15 mouse cellular contexts compared by ENCODE assay signal in the genomic region with DNA sequence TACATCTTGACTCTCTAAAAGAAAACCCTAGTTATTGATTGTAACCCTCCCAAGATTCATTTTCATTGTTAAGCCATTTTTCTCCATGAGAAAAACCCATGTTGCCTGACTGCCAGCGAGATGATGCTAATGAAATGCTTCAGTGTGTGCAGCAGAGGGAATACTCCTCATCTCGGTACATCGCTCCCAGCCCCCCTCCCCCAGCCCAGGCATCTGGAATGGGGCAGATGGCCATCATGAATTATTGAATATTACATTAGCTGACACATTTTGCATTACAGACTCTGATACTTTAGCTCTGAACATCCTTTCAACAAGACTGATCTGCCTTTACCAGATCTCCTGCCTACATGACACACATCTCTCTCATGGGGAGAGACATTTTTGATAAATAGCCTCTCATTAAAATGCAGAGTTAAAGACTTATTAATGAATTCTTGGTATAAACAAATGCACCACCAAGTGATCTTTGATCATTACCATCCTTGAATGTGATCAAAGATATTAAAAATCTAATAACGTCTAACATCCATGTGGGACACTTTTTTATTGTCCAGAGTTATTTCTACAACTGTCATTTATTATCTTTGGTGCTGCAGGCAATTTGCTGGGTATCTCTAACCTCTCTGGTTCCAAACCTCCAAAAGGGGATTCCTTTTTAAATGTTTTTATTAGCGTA.
DNase-seq lines count a peak whose midpoint lies in the region; ATAC-seq lines count a peak whose summit lies in the region.
"Had no signal": no experiment of that assay in that cellular context is flagged by ENCODE, and none has a peak within 500 bp of the region (broad histone marks: within the 10 kb centered on the region; RNA-seq: fewer than 3 reads in every experiment).

No protein-coding gene starts in this region.

- no peaks in the 10 kb centered on the region for H3K27me3 ChIP-seq in midbrain, embryonic 11.5 days (ENCODE audit: control insufficient read depth, insufficient read depth, low read length)
- H3K27me3 ChIP-seq in midbrain, embryonic 10.5 days (ENCODE audit: low read depth, poor library complexity, severe bottlenecking) = no peaks in the 10 kb centered on the region
- no peaks in the 10 kb centered on the region for H3K27me3 ChIP-seq in hindbrain, embryonic 12.5 days
- no peaks in the 10 kb centered on the region for H3K27me3 ChIP-seq in midbrain, embryonic 15.5 days (replicated peaks)
- no peaks in the 10 kb centered on the region for H3K27me3 ChIP-seq in kidney, embryonic 15.5 days
- no peaks in the 10 kb centered on the region for H3K27me3 ChIP-seq in heart, embryonic 10.5 days (ENCODE audit: insufficient read depth, poor library complexity, severe bottlenecking)

- no peak overlapping the region for H3K9ac ChIP-seq in midbrain, embryonic 11.5 days (ENCODE audit: low read length)
- no peak overlapping the region for H3K9ac ChIP-seq in hindbrain, embryonic 12.5 days
- no peak overlapping the region for H3K9ac ChIP-seq in midbrain, embryonic 15.5 days
- no peak overlapping the region for H3K9ac ChIP-seq in kidney, embryonic 15.5 days
- H3K9ac ChIP-seq: lung, embryonic 14.5 days had no signal

- H3K4me1 ChIP-seq in midbrain, embryonic 11.5 days (ENCODE audit: control insufficient read depth, insufficient read depth, low read length) = no peaks in the 10 kb centered on the region
- no peaks in the 10 kb centered on the region for H3K4me1 ChIP-seq in midbrain, embryonic 10.5 days
- peaks cover 5% of the 10 kb centered on the region; the same call in 1 of the 2 replicates for H3K4me1 ChIP-seq in hindbrain, embryonic 12.5 days
- H3K4me1 ChIP-seq in midbrain, embryonic 15.5 days = 0 out of 2 replicates have a peak, but pooled peaks cover 2% of the 10 kb centered on the region
- H3K4me1 ChIP-seq in kidney, embryonic 15.5 days = no peaks in the 10 kb centered on the region
- no peaks in the 10 kb centered on the region for H3K4me1 ChIP-seq in heart, embryonic 10.5 days

- H3K27ac ChIP-seq in midbrain, embryonic 11.5 days (ENCODE audit: low read depth, low read length) = no peak overlapping the region
- H3K27ac ChIP-seq in midbrain, embryonic 10.5 days (replicated peaks) = no peak overlapping the region
- H3K27ac ChIP-seq in hindbrain, embryonic 12.5 days = peak overlapping the region; percentile 44
- H3K27ac ChIP-seq in midbrain, embryonic 15.5 days = no peak overlapping the region
- no peak overlapping the region for H3K27ac ChIP-seq in kidney, embryonic 15.5 days
- H3K27ac ChIP-seq in heart, embryonic 10.5 days = no peak overlapping the region

- ATAC-seq in midbrain, embryonic 11.5 days (ENCODE audit: low FRiP score) = peak; percentile 88
- ATAC-seq in hindbrain, embryonic 12.5 days (ENCODE audit: low FRiP score) = peak; percentile 93
- peak; percentile 91 for ATAC-seq in midbrain, embryonic 15.5 days (replicated peaks)
- no peak for ATAC-seq in kidney, embryonic 15.5 days (replicated peaks; ENCODE audit: low FRiP score)
- ATAC-seq: intestine, embryonic 16.5 days had no signal

- no peaks in the 10 kb centered on the region for H3K36me3 ChIP-seq in midbrain, embryonic 11.5 days (ENCODE audit: control insufficient read depth, insufficient read depth, low read length)
- H3K36me3 ChIP-seq in midbrain, embryonic 10.5 days = no peaks in the 10 kb centered on the region
- no peaks in the 10 kb centered on the region for H3K36me3 ChIP-seq in hindbrain, embryonic 12.5 days
- no peaks in the 10 kb centered on the region for H3K36me3 ChIP-seq in midbrain, embryonic 15.5 days (replicated peaks)
- H3K36me3 ChIP-seq in kidney, embryonic 15.5 days = no peaks in the 10 kb centered on the region
- no peaks in the 10 kb centered on the region for H3K36me3 ChIP-seq in heart, embryonic 10.5 days

- H3K4me3 ChIP-seq in midbrain, embryonic 11.5 days (ENCODE audit: low read depth, low read length) = no peak overlapping the region
- no peak overlapping the region for H3K4me3 ChIP-seq in midbrain, embryonic 10.5 days
- H3K4me3 ChIP-seq in hindbrain, embryonic 12.5 days = no peak overlapping the region
- no peak overlapping the region for H3K4me3 ChIP-seq in midbrain, embryonic 15.5 days
- no peak overlapping the region for H3K4me3 ChIP-seq in kidney, embryonic 15.5 days (replicated peaks)
- no peak overlapping the region for H3K4me3 ChIP-seq in heart, embryonic 10.5 days

- no peak overlapping the region for H3K4me2 ChIP-seq in midbrain, embryonic 11.5 days
- H3K4me2 ChIP-seq in hindbrain, embryonic 12.5 days (replicated peaks) = no peak overlapping the region
- no peak overlapping the region for H3K4me2 ChIP-seq in midbrain, embryonic 15.5 days
- H3K4me2 ChIP-seq in kidney, embryonic 15.5 days = no peak overlapping the region
- H3K4me2 ChIP-seq: lung, embryonic 14.5 days had no signal

- no peak for DNase-seq in midbrain, embryonic 11.5 days (ENCODE audit: low spot score, missing footprints)
- no peak for DNase-seq in midbrain, embryonic 10.5 days (ENCODE audit: low spot score)
- no peak for DNase-seq in adrenal gland, postnatal 4 days (ENCODE audit: low spot score in 2 of 2)
- DNase-seq in heart, embryonic 10.5 days (ENCODE audit: low spot score) = no peak
- DNase-seq: adrenal gland, postnatal 36 days; cerebellum, adult 11 months; heart, adult 18-20 months; heart, postnatal 14 days; lung, embryonic 14.5 days; right cerebral cortex, postnatal 14 days; thymus, adult 18-20 months had no signal

- 76% methylated on average over 5 of the region's 5 CpGs for WGBS in midbrain, embryonic 11.5 days
- WGBS in midbrain, embryonic 10.5 days = 82% methylated on average over 5 of the region's 5 CpGs
- WGBS in hindbrain, embryonic 12.5 days = 57% methylated on average over 5 of the region's 5 CpGs
- WGBS in midbrain, embryonic 15.5 days = 39% methylated on average over 5 of the region's 5 CpGs
- WGBS in kidney, embryonic 15.5 days = 80% methylated on average over 5 of the region's 5 CpGs
- 87% methylated on average over 5 of the region's 5 CpGs for WGBS in heart, embryonic 10.5 days

- no peaks in the 10 kb centered on the region for H3K9me3 ChIP-seq in midbrain, embryonic 11.5 days (ENCODE audit: control insufficient read depth, low read length)
- no peaks in the 10 kb centered on the region for H3K9me3 ChIP-seq in midbrain, embryonic 10.5 days (replicated peaks)
- H3K9me3 ChIP-seq in hindbrain, embryonic 12.5 days (replicated peaks) = no peaks in the 10 kb centered on the region
- no peaks in the 10 kb centered on the region for H3K9me3 ChIP-seq in midbrain, embryonic 15.5 days
- no peaks in the 10 kb centered on the region for H3K9me3 ChIP-seq in kidney, embryonic 15.5 days (replicated peaks)
- H3K9me3 ChIP-seq in heart, embryonic 10.5 days = no peaks in the 10 kb centered on the region
